Mouse (Mus musculus) CH12.LX (cell line): Measurements from ENCODE around the gene Msx2.

Experiments
- CTCF ChIP-seq, 2 experiments: IDR thresholded peaks in 1 of 2; conservative IDR thresholded peaks in 1 of 2; 2 replicates each; pipeline ENCODE4 v1.5.1; 2011 to 2012; ENCODE audit warnings: low read depth in 2 of 2, low read length in 2 of 2, improper control_type of control experiment in 1 of 2, inconsistent platforms in 1 of 2, mild to moderate bottlenecking in 1 of 2, moderate library complexity in 1 of 2
- EP300 ChIP-seq: IDR thresholded peaks from 2 replicates; pipeline ENCODE4 v1.6.1; 2011; ENCODE audit warnings: low read length, improper control_type of control experiment
- GABPA ChIP-seq: IDR thresholded peaks from 2 replicates; pipeline ENCODE4 v1.6.1; 2012; ENCODE audit warnings: low read depth, low read length, improper control_type of control experiment, inconsistent platforms; ENCODE audit not compliant: insufficient replicate concordance
- MAFK ChIP-seq: IDR thresholded peaks from 2 replicates; pipeline ENCODE4 v1.6.1; 2011; ENCODE audit warnings: low read length, improper control_type of control experiment; ENCODE audit not compliant: insufficient replicate concordance
- MAX ChIP-seq: IDR thresholded peaks from 2 replicates; pipeline ENCODE4 v1.6.1; 2011; ENCODE audit warnings: low read length, improper control_type of control experiment
- NRF1 ChIP-seq: IDR thresholded peaks from 2 replicates; pipeline ENCODE4 v1.6.1; 2014; ENCODE audit warnings: low read depth, mild to moderate bottlenecking, inconsistent platforms, low read length, improper control_type of control experiment, moderate library complexity
- POLR2A ChIP-seq: IDR thresholded peaks from 2 replicates; pipeline ENCODE4 v1.6.1; 2011; ENCODE audit warnings: low read depth, mild to moderate bottlenecking, improper control_type of control experiment, low read length

GRCm38 (mm10) chr13:53501057-53501456 lies 28.2 kb upstream of the Msx2 start:
- TF ChIP-seq GABPA (no peak), MAFK (no peak), NRF1 (no peak), CTCF (conservative IDR thresholded peaks at IDR 0.05 in 1 of 2, IDR thresholded peaks at IDR 0.05 in 1 of 2; ENCODE audit: low read depth in 2 of 2, low read length in 2 of 2) (no peak), EP300 (no peak), MAX (no peak), POLR2A (no peak)
